Mouse (Mus musculus): ENCODE results near the gene Gm11565. TPM values are rescaled to one million over a fixed set of nuclear protein-coding genes. Genes with fewer than 3 reads are reported as not detected.
A peak's percentile ranks its signal among the peaks of the same experiment; 100 is the strongest.
"Not testable (repeated sequence)": the region's sequence is repeated elsewhere in the genome, so short reads cannot be mapped to it uniquely, and the experiment has no call there.

Gene Gm11565
- not detected for total RNA-seq (2021)
- long read RNA-seq, experiment 1: 0 reads
- long read RNA-seq, experiment 2: 0 reads

GRCm38 (mm10) chr11:99914451-99914850, at the start of gene Gm11565:
TSS of gene Gm11565 (plus strand) at chr11:99914751.
- TF ChIP-seq CTCF (conservative IDR thresholded peaks at IDR 0.05): no peak
- Histone ChIP-seq H3K4me3 (no peak within 1 kb of the TSS), H3K27ac (no peak within 1 kb of the TSS)
- no peak for DNase-seq (ENCODE audit: low spot score in 2 of 2)

- not testable (repeated sequence) for DNase-seq (ENCODE audit: low spot score in 2 of 2); H3K27ac ChIP-seq; H3K4me3 ChIP-seq
Observed at GRCm38 (mm10) chr11:99873089-99873488, 41.5 kb upstream of the Gm11565 start, which contains the start of gene Krtap9-1. TSS of gene Krtap9-1 (plus strand) at chr11:99873389.

GRCm38 (mm10) chr11:99878887-99879286, 35.7 kb upstream of the Gm11565 start, which contains the start of gene Gm11567:
TSS of gene Gm11567 (plus strand) at chr11:99879187.
- H3K4me3 ChIP-seq; DNase-seq (ENCODE audit: low spot score in 2 of 2); H3K27ac ChIP-seq: not testable (repeated sequence)

- H3K4me3 ChIP-seq: no peak within 1 kb of the TSS
- no peak for TF ChIP-seq CTCF (conservative IDR thresholded peaks at IDR 0.05)
- no peak for DNase-seq (ENCODE audit: low spot score in 2 of 2)
- H3K27ac ChIP-seq: no peak within 1 kb of the TSS
Observed at GRCm38 (mm10) chr11:99907620-99908019, 6.9 kb upstream of the Gm11565 start, which contains the start of gene Krtap31-1. TSS of gene Krtap31-1 (plus strand) at chr11:99907920.

GRCm38 (mm10) chr11:99935991-99936390, 21.4 kb downstream of the Gm11565 start, which contains the start of gene Krtap31-2:
TSS of gene Krtap31-2 (plus strand) at chr11:99936291.
- no peak for TF ChIP-seq CTCF (conservative IDR thresholded peaks at IDR 0.05)
- Histone ChIP-seq H3K4me3 (no peak within 1 kb of the TSS), H3K27ac (no peak within 1 kb of the TSS)
- no peak for DNase-seq (ENCODE audit: low spot score in 2 of 2)

GRCm38 (mm10) chr11:99937751-99938264, 23.3 kb downstream of the Gm11565 start:
- H3K4me3 ChIP-seq: no peak overlapping the region
- H3K27ac ChIP-seq: no peak overlapping the region
- DNase-seq (ENCODE audit: low spot score in 2 of 2): no peak
- TF ChIP-seq CTCF (conservative IDR thresholded peaks at IDR 0.05): no peak

- no peak for TF ChIP-seq CTCF (conservative IDR thresholded peaks at IDR 0.05)
- Histone ChIP-seq H3K27ac (no peak within 1 kb of the TSS), H3K4me3 (no peak within 1 kb of the TSS)
- DNase-seq (ENCODE audit: low spot score in 2 of 2): no peak
Observed at GRCm38 (mm10) chr11:99948175-99948574, 33.6 kb downstream of the Gm11565 start, which contains the start of gene Krtap9-5. TSS of gene Krtap9-5 (plus strand) at chr11:99948475.

- TF ChIP-seq CTCF (conservative IDR thresholded peaks at IDR 0.05): peak; percentile 16
Observed at GRCm38 (mm10) chr11:99964213-99964612, 49.7 kb downstream of the Gm11565 start.

More at GRCm38 (mm10) chr11:99964213-99964612, 49.7 kb downstream of the Gm11565 start:
- DNase-seq (ENCODE audit: low spot score in 2 of 2): no peak
- H3K4me3 ChIP-seq: no peak overlapping the region
- H3K27ac ChIP-seq: no peak overlapping the region

Other genes with a start within 250 kb of the Gm11565 start
- gene Krtap4-6, start 248.8 kb upstream of the Gm11565 start, total RNA-seq (2021): not detected
- not detected for gene Gm14190, start 224.0 kb upstream of the Gm11565 start, total RNA-seq (2021)
- gene Gm14180, start 180.5 kb upstream of the Gm11565 start, total RNA-seq (2021): not detected
- not detected for gene Gm11595, start 141.8 kb upstream of the Gm11565 start, total RNA-seq (2021)
- not detected for gene Krtap4-8, start 134.0 kb upstream of the Gm11565 start, total RNA-seq (2021)
- not detected for gene Krtap4-9, start 129.6 kb upstream of the Gm11565 start, total RNA-seq (2021)
- gene Gm11596, start 121.3 kb upstream of the Gm11565 start, total RNA-seq (2021): not detected
- not detected for gene Gm11569, start 115.8 kb upstream of the Gm11565 start, total RNA-seq (2021)
- not detected for gene Gm11554, start 110.3 kb upstream of the Gm11565 start, total RNA-seq (2021)
- gene Krtap4-13, start 104.9 kb upstream of the Gm11565 start, total RNA-seq (2021): not detected
- not detected for gene Gm11564, start 99.1 kb upstream of the Gm11565 start, total RNA-seq (2021)
- gene 2300003K06Rik, start 76.7 kb upstream of the Gm11565 start, total RNA-seq (2021): not detected
- not detected for gene Krtap4-16, start 63.1 kb upstream of the Gm11565 start, total RNA-seq (2021)
- not detected for gene Gm11568, start 56.8 kb upstream of the Gm11565 start, total RNA-seq (2021)
- not detected for gene Gm11559, start 50.3 kb upstream of the Gm11565 start, total RNA-seq (2021)
- not detected for gene Krtap9-1, start 41.4 kb upstream of the Gm11565 start, total RNA-seq (2021)
- gene Gm11567, start 35.6 kb upstream of the Gm11565 start, total RNA-seq (2021): not detected
- not detected for gene Krtap31-1, start 6.8 kb upstream of the Gm11565 start, total RNA-seq (2021)
- not detected for gene Krtap31-2, start 21.5 kb downstream of the Gm11565 start, total RNA-seq (2021)
- not detected for gene Krtap9-5, start 33.7 kb downstream of the Gm11565 start, total RNA-seq (2021)
- gene Krtap29-1, start 64.3 kb downstream of the Gm11565 start, total RNA-seq (2021): not detected
- not detected for gene Krtap16-1, start 71.8 kb downstream of the Gm11565 start, total RNA-seq (2021)
- gene Krtap17-1, start 79.2 kb downstream of the Gm11565 start, total RNA-seq (2021): not detected
- not detected for gene Krt33a, start 101.5 kb downstream of the Gm11565 start, total RNA-seq (2021)
- gene Krt33b, start 115.1 kb downstream of the Gm11565 start, total RNA-seq (2021): not detected
- not detected for gene Krt34, start 126.8 kb downstream of the Gm11565 start, total RNA-seq (2021)
- not detected for gene Krt31, start 135.8 kb downstream of the Gm11565 start, total RNA-seq (2021)
- gene Krt32, start 173.5 kb downstream of the Gm11565 start, total RNA-seq (2021): not detected
- gene Krt35, start 181.5 kb downstream of the Gm11565 start, total RNA-seq (2021): not detected
- not detected for gene Krt36, start 190.9 kb downstream of the Gm11565 start, total RNA-seq (2021)
- not detected for gene Krt13, start 206.8 kb downstream of the Gm11565 start, total RNA-seq (2021)
- under 1 TPM in 1 of 2 experiments, not detected in 1; 0.77 TPM for gene Krt15, start 221.2 kb downstream of the Gm11565 start, total RNA-seq (2021)
- gene Krt19, start 233.9 kb downstream of the Gm11565 start, total RNA-seq (2021): not detected